Mouse (Mus musculus) forebrain, postnatal 0 days (tissue): Measurements from ENCODE around the gene Cacna2d3. TPM values are rescaled to one million over a fixed set of nuclear protein-coding genes. Genes with fewer than 3 reads are reported as not detected.
A peak's percentile ranks its signal among the peaks of the same experiment; 100 is the strongest.

Experiments
- ATAC-seq: fragments of 200-750 bp; cut with Nextera tagmentation; 2 replicates; pipeline ENCODE4 v1.8.0; 2017; ENCODE audit warnings: mild to moderate bottlenecking, moderate library complexity
- DNase-seq: peaks from one replicate; pipeline ENCODE4 v3.0.0-alpha.2; 2015
- H3K27ac ChIP-seq: fragments of 300-500 bp; sonication (generic); 2 replicates; pipeline ENCODE4 v1.5.1; 2014; ENCODE audit warnings: low read depth, mild to moderate bottlenecking, antibody characterized with exemption, low read length, moderate library complexity, mixed read lengths
- H3K27me3 ChIP-seq: fragments of 300-500 bp; sonication (generic); 2 replicates; pipeline ENCODE4 v1.6.1; 2014; ENCODE audit warnings: mild to moderate bottlenecking, low read length, mixed read lengths; ENCODE audit not compliant: insufficient read depth
- H3K36me3 ChIP-seq: fragments of 300-500 bp; sonication (generic); 2 replicates; pipeline ENCODE4 v1.6.1; 2014; ENCODE audit warnings: mild to moderate bottlenecking, moderate library complexity; ENCODE audit not compliant: insufficient read depth
- H3K4me1 ChIP-seq: fragments of 300-500 bp; sonication (generic); 2 replicates; pipeline ENCODE4 v1.6.1; 2014; ENCODE audit warnings: antibody characterized with exemption; ENCODE audit not compliant: insufficient read depth
- H3K4me2 ChIP-seq: fragments of 300-500 bp; sonication (generic); 2 replicates; pipeline ENCODE4 v1.6.1; 2014; ENCODE audit warnings: low read depth, mild to moderate bottlenecking, moderate library complexity
- H3K4me3 ChIP-seq: fragments of 300-500 bp; sonication (generic); 2 replicates; pipeline ENCODE4 v1.5.1; 2014; ENCODE audit warnings: low read depth, low read length, mixed read lengths
- H3K9ac ChIP-seq: fragments of 300-500 bp; sonication (generic); 2 replicates; pipeline ENCODE4 v1.6.1; 2014; ENCODE audit warnings: mild to moderate bottlenecking
- H3K9me3 ChIP-seq: fragments of 300-500 bp; sonication (generic); 2 replicates; pipeline ENCODE4 v1.6.1; 2016; ENCODE audit warnings: low read length
- CTCF ChIP-seq: sonication (generic); IDR thresholded peaks from 2 replicates; pipeline ENCODE4 v1.5.1; 2016; ENCODE audit warnings: antibody characterized with exemption, control low read depth, low read depth
- WGBS: fragments of 180-500 bp; shearing (Covaris S2); extraction: QIAGEN DNeasy Blood & Tissue Kit; methylation state at CpG from one replicate; pipeline ENCODE4 v1.1.7; 2014; 5-methylcytosine and 5-hydroxymethylcytosine counted together
- polyA plus RNA-seq: library from polyadenylated mRNA; unstranded; fragments of >200 nt; fragmentation: Nextera tagmentation; extraction: Ambion mirVana; gene quantifications from 2 replicates; pipeline ENCODE4 v1.2.1, GENCODE M21; 2015
- total RNA-seq: library from RNA; depleted of rRNA; stranded (reverse); fragments of >200 nt; gene quantifications from 2 replicates; pipeline ENCODE4 v1.2.3, GENCODE M21; 2014

Cacna2d3 gene
- total and polyA plus RNA-seq, 2 experiments from 2014 or later, result 28.1 to 37.7 TPM

- Histone ChIP-seq H3K4me3 (no peak overlapping the region), H3K27ac (no peak overlapping the region), H3K36me3 (no peaks in the 10 kb centered on the region), H3K9ac (no peak overlapping the region), H3K27me3 (no peaks in the 10 kb centered on the region), H3K4me2 (no peak overlapping the region), H3K4me1 (no peaks in the 10 kb centered on the region), H3K9me3 (no peaks in the 10 kb centered on the region)
- ATAC-seq, result no peak
- no peak for TF ChIP-seq CTCF
- WGBS, result 77% methylated on average over 4 of the region's 4 CpGs
- DNase-seq, result no peak
Measured at GRCm38 (mm10) chr14:28969247-28969646, 752.4 kb downstream of the Cacna2d3 start.

DNA sequence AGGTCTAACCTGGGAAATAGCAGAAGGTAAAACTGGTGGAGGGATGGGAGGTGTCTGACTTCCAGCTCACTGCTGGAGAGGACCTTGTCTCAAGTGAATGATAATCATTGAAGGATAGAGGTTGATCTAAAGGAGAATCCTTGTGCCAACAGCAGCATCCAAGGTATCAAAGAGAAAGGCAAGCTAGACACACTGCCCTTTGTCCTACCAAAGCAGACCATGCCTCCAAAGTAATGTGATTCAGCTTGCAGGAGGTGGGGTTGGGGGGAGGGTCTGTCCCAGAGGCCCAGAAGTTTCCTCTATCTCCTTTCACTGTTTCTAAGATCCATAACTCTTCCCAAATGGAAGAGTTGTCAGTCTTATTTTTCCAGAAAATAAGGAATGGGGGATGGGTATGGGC is 754.8 kb downstream of the Cacna2d3 start:
- Histone ChIP-seq H3K9ac (no peak overlapping the region), H3K27ac (no peak overlapping the region), H3K4me2 (no peak overlapping the region), H3K27me3 (no peaks in the 10 kb centered on the region), H3K4me1 (no peaks in the 10 kb centered on the region), H3K9me3 (no peaks in the 10 kb centered on the region), H3K4me3 (no peak overlapping the region), H3K36me3 (no peaks in the 10 kb centered on the region)
- ATAC-seq, result no peak
- DNase-seq, result no peak
- no peak for TF ChIP-seq CTCF

- DNase-seq, result no peak
- Histone ChIP-seq H3K4me2 (no peak overlapping the region), H3K9me3 (no peaks in the 10 kb centered on the region), H3K9ac (no peak overlapping the region), H3K27me3 (no peaks in the 10 kb centered on the region), H3K4me3 (no peak overlapping the region), H3K36me3 (no peaks in the 10 kb centered on the region), H3K27ac (no peak overlapping the region), H3K4me1 (peaks cover 10% of the 10 kb centered on the region; the same call in 1 of the 2 replicates)
- 80% methylated on average over 5 of the region's 5 CpGs for WGBS
- no peak for TF ChIP-seq CTCF
- no peak for ATAC-seq
Measured at GRCm38 (mm10) chr14:28961379-28961778, 760.3 kb downstream of the Cacna2d3 start.

DNA sequence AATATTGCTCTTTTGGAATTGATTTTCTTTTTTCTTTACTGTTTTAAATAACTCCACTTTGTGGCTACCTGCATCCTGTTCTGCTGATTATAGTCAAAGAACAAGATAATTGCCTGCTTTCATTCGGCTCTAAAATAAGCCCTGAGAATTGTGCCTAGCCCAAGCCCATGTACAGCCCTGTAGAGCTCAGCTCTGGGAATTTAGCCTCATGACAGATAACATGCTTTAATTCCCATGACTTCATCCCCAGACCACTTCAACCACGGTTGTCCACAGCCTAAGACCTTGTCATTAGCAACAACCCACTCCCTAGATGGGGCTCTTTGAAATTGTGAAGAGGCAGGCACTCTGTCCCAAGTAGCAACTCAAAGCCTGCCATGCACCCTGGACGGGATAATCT is 762.6 kb downstream of the Cacna2d3 start:
- Histone ChIP-seq H3K9ac (no peak overlapping the region), H3K4me3 (no peak overlapping the region), H3K9me3 (no peaks in the 10 kb centered on the region), H3K4me2 (no peak overlapping the region), H3K4me1 (peaks cover 18% of the 10 kb centered on the region; the same call in 1 of the 2 replicates), H3K36me3 (no peaks in the 10 kb centered on the region), H3K27ac (0 out of 2 replicates have a peak overlapping the region, but pooled peaks have one; percentile 23), H3K27me3 (no peaks in the 10 kb centered on the region)
- DNase-seq (no peak), ATAC-seq (no peak; the same call in 1 of the 2 replicates)
- WGBS, result 25% methylated on average over 3 of the region's 3 CpGs
- TF ChIP-seq CTCF, result no peak

GRCm38 (mm10) chr14:28958131-28959015 is 763.3 kb downstream of the Cacna2d3 start:
- Histone ChIP-seq H3K4me1 (peaks cover 20% of the 10 kb centered on the region; the same call in 1 of the 2 replicates), H3K27ac (peak overlapping the region; percentile 23; the same call in 1 of the 2 replicates), H3K4me2 (no peak overlapping the region), H3K36me3 (no peaks in the 10 kb centered on the region), H3K27me3 (no peaks in the 10 kb centered on the region), H3K4me3 (no peak overlapping the region), H3K9ac (no peak overlapping the region), H3K9me3 (no peaks in the 10 kb centered on the region)
- 14% methylated on average over 6 of the region's 6 CpGs for WGBS
- peak; percentile 88 for DNase-seq
- ATAC-seq, result peak; percentile 94
- no peak for TF ChIP-seq CTCF

GRCm38 (mm10) chr14:28955181-28955580 is 766.5 kb downstream of the Cacna2d3 start:
- no peak overlapping the region for H3K27ac ChIP-seq
- 8% methylated on average over 3 of the region's 3 CpGs for WGBS
- no peaks in the 10 kb centered on the region for H3K36me3 ChIP-seq
- ATAC-seq, result no peak
- H3K9me3 ChIP-seq, result no peaks in the 10 kb centered on the region
- H3K27me3 ChIP-seq, result no peaks in the 10 kb centered on the region
- no peak for DNase-seq
- H3K4me1 ChIP-seq, result peaks cover 20% of the 10 kb centered on the region; the same call in 1 of the 2 replicates
- H3K4me2 ChIP-seq, result no peak overlapping the region
- TF ChIP-seq CTCF, result no peak
- H3K4me3 ChIP-seq, result no peak overlapping the region
- no peak overlapping the region for H3K9ac ChIP-seq

DNA sequence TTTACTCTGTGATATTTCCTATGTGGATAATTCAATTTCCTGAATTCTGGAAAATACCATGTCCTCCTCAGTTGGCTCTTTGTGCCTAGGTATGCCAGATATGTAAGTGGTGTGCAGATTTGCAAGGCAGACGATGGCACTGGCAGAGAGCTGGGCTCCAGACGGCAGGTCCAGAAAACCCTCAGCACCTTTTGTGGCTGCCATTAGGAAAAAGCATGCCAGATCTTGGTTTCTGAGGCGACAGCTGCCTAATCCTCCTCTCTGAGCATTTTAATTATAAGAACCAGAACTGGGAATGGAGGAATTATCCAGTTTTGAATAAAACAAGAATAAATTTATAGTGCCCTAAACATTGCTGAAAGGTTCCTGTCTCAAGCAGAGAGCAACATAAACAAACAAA is 767.1 kb downstream of the Cacna2d3 start:
- H3K9ac ChIP-seq, result no peak overlapping the region
- H3K9me3 ChIP-seq, result no peaks in the 10 kb centered on the region
- no peak for ATAC-seq
- TF ChIP-seq CTCF, result no peak
- DNase-seq, result peak; percentile 50
- peaks cover 20% of the 10 kb centered on the region; the same call in 1 of the 2 replicates for H3K4me1 ChIP-seq
- H3K4me2 ChIP-seq, result no peak overlapping the region
- H3K4me3 ChIP-seq, result no peak overlapping the region
- 14% methylated on average over 3 of the region's 3 CpGs for WGBS
- no peaks in the 10 kb centered on the region for H3K36me3 ChIP-seq
- no peaks in the 10 kb centered on the region for H3K27me3 ChIP-seq
- no peak overlapping the region for H3K27ac ChIP-seq
